Mouse (Mus musculus): ENCODE measurements around the gene Gm49391.
"Not testable (repeated sequence)": the region's sequence is repeated elsewhere in the genome, so short reads cannot be mapped to it uniquely, and the experiment has no call there.

Gene Gm49391

GRCm38 (mm10) chr13:60936500-60936901 is at the start of gene Gm49391, which contains the start of gene Ctla2a:
Gene Gm49391 (minus strand): TSS chr13:60936571.
Gene Ctla2a (minus strand): TSS chr13:60936625.
- peak; percentile 86 for DNase-seq (ENCODE audit: low read depth, low spot score)

GRCm38 (mm10) chr13:60972319-60972718 is 35.9 kb upstream of the Gm49391 start:
- DNase-seq (ENCODE audit: low read depth, low spot score) = peak; percentile 47

- DNase-seq (ENCODE audit: low read depth, low spot score) = not testable (repeated sequence)
Measured at GRCm38 (mm10) chr13:60963985-60964384, 27.6 kb upstream of the Gm49391 start.

GRCm38 (mm10) chr13:60961706-60962105 is 25.3 kb upstream of the Gm49391 start:
- peak; percentile 27 for DNase-seq (ENCODE audit: low read depth, low spot score)

GRCm38 (mm10) chr13:60941884-60942283 is 5.5 kb upstream of the Gm49391 start, which contains the start of gene Tpbpa:
Gene Tpbpa (minus strand): TSS chr13:60941984.
- not testable (repeated sequence) for DNase-seq (ENCODE audit: low read depth, low spot score)

GRCm38 (mm10) chr13:60935490-60935889 is 881 bp downstream of the Gm49391 start, which contains the start of gene Gm49393:
Gene Gm49393 (minus strand): TSS chr13:60935590.
- DNase-seq (ENCODE audit: low read depth, low spot score) = not testable (repeated sequence)

GRCm38 (mm10) chr13:60904780-60905179 is 31.6 kb downstream of the Gm49391 start, which contains the start of gene Tpbpb:
Gene Tpbpb (minus strand): TSS chr13:60904880.
- not testable (repeated sequence) for DNase-seq (ENCODE audit: low read depth, low spot score)

GRCm38 (mm10) chr13:60897328-60897727 is 39.0 kb downstream of the Gm49391 start, which contains the start of gene Ctla2b:
Gene Ctla2b (minus strand): TSS chr13:60897447.
- peak; percentile 90 for DNase-seq (ENCODE audit: low read depth, low spot score)

GRCm38 (mm10) chr13:60896794-60897193 is 39.6 kb downstream of the Gm49391 start, which contains the start of gene Gm49392:
Gene Gm49392 (minus strand): TSS chr13:60896894.
- DNase-seq (ENCODE audit: low read depth, low spot score) = not testable (repeated sequence)

- no peak for DNase-seq (ENCODE audit: low read depth, low spot score)
Measured at GRCm38 (mm10) chr13:60895406-60896160, 40.8 kb downstream of the Gm49391 start.

- no peak for DNase-seq (ENCODE audit: low read depth, low spot score)
Measured at GRCm38 (mm10) chr13:60892301-60892700, 44.1 kb downstream of the Gm49391 start.

GRCm38 (mm10) chr13:60864281-60864680 is 72.1 kb downstream of the Gm49391 start, which contains the start of gene 4930486L24Rik:
Gene 4930486L24Rik (minus strand): TSS chr13:60864475.
- DNase-seq (ENCODE audit: low read depth, low spot score) = peak; percentile 8

GRCm38 (mm10) chr13:60848241-60849120 is 87.9 kb downstream of the Gm49391 start:
- peak; percentile 60 for DNase-seq (ENCODE audit: low read depth, low spot score)
